Mouse (Mus musculus) MEL (cell line): ENCODE measurements around the gene Wdr44. TPM values are rescaled to one million over a fixed set of nuclear protein-coding genes. Genes with fewer than 3 reads are reported as not detected.

Experiments
- DNase-seq: peaks from one replicate; pipeline ENCODE4 v3.0.0; 2011; ENCODE audit warnings: low read depth, low spot score
- H3K27ac ChIP-seq: 2 replicates; pipeline ENCODE4 v1.5.1; 2012; ENCODE audit warnings: low read depth, mild to moderate bottlenecking, control low read depth, low read length, moderate library complexity; ENCODE audit not compliant: control insufficient read depth
- H3K27me3 ChIP-seq, 2 experiments: fragments of 150-350 bp in 1 of 2; sonication (generic) in 1 of 2; 2 replicates each; pipeline ENCODE4 v1.6.1; 2012; ENCODE audit warnings: low read length in 2 of 2, mild to moderate bottlenecking in 2 of 2, improper control_type of control experiment in 1 of 2, moderate library complexity in 1 of 2; ENCODE audit not compliant: insufficient read depth in 2 of 2, control insufficient read depth in 1 of 2
- H3K36me3 ChIP-seq, 2 experiments: 2 replicates each; pipeline ENCODE4 v1.6.1; 2012 to 2014; ENCODE audit warnings: low read length in 2 of 2, improper control_type of control experiment in 1 of 2, inconsistent platforms in 1 of 2, mild to moderate bottlenecking in 1 of 2; ENCODE audit not compliant: insufficient read depth in 2 of 2, control insufficient read depth in 1 of 2
- H3K4me1 ChIP-seq, 2 experiments: fragments of 150-350 bp in 1 of 2; sonication (generic) in 1 of 2; 2 replicates each; pipeline ENCODE4 v1.6.1; 2012; ENCODE audit warnings: low read length in 2 of 2, improper control_type of control experiment in 1 of 2, mild to moderate bottlenecking in 1 of 2; ENCODE audit not compliant: insufficient read depth in 2 of 2, control insufficient read depth in 1 of 2
- H3K4me3 ChIP-seq, 2 experiments: fragments of 150-350 bp in 1 of 2; sonication (generic) in 1 of 2; 2 replicates each; pipeline ENCODE4 v1.5.1; 2012; ENCODE audit warnings: low read depth in 2 of 2, low read length in 2 of 2, mild to moderate bottlenecking in 2 of 2, moderate library complexity in 2 of 2, control low read depth in 1 of 2, improper control_type of control experiment in 1 of 2; ENCODE audit not compliant: control insufficient read depth in 1 of 2, insufficient read depth in 1 of 2
- H3K79me2 ChIP-seq: 2 replicates; pipeline ENCODE4 v1.6.1; 2012; ENCODE audit warnings: mild to moderate bottlenecking, low read length, moderate library complexity; ENCODE audit not compliant: control insufficient read depth, poor library complexity, insufficient read depth
- H3K9ac ChIP-seq: 2 replicates; pipeline ENCODE4 v1.6.1; 2012; ENCODE audit warnings: low read depth, mild to moderate bottlenecking, control low read depth, low read length, moderate library complexity; ENCODE audit not compliant: control insufficient read depth, poor library complexity, severe bottlenecking
- H3K9me3 ChIP-seq: fragments of 150-350 bp; sonication (generic); replicated peaks from 2 replicates; pipeline ENCODE4 v1.6.1; 2012; ENCODE audit warnings: mild to moderate bottlenecking, low read length, improper control_type of control experiment, moderate library complexity; ENCODE audit not compliant: insufficient read depth
- BHLHE40 ChIP-seq: IDR thresholded peaks from 2 replicates; pipeline ENCODE4 v1.6.1; 2012; ENCODE audit warnings: low read depth, mild to moderate bottlenecking, inconsistent platforms, low read length, improper control_type of control experiment, borderline replicate concordance
- CTCF ChIP-seq, 3 experiments: IDR thresholded peaks in 2 of 3; conservative IDR thresholded peaks in 1 of 3; 2 replicates each; pipeline ENCODE4 v1.5.1; 2011 to 2012; ENCODE audit warnings: low read length in 3 of 3, low read depth in 2 of 3, mild to moderate bottlenecking in 2 of 3, improper control_type of control experiment in 1 of 3, inconsistent platforms in 1 of 3, mixed read lengths in 1 of 3, moderate library complexity in 1 of 3; ENCODE audit not compliant: control insufficient read depth in 1 of 3, insufficient read depth in 1 of 3, poor library complexity in 1 of 3, severe bottlenecking in 1 of 3
- ELF1 ChIP-seq: IDR thresholded peaks from 2 replicates; pipeline ENCODE4 v1.6.1; 2014; ENCODE audit warnings: low read depth, mild to moderate bottlenecking, inconsistent platforms, low read length, improper control_type of control experiment, moderate library complexity
- EP300 ChIP-seq, 2 experiments: IDR thresholded peaks; 2 replicates each; pipeline ENCODE4 v1.6.1; 2011; ENCODE audit warnings: improper control_type of control experiment in 2 of 2, low read length in 2 of 2, low read depth in 1 of 2, mild to moderate bottlenecking in 1 of 2
- HCFC1 ChIP-seq: IDR thresholded peaks from 2 replicates; pipeline ENCODE4 v1.6.1; 2012; ENCODE audit warnings: low read depth, mild to moderate bottlenecking, inconsistent platforms, low read length, improper control_type of control experiment, moderate library complexity
- MAZ ChIP-seq: IDR thresholded peaks from 2 replicates; pipeline ENCODE4 v1.6.1; 2012; ENCODE audit warnings: low read depth, mild to moderate bottlenecking, inconsistent platforms, low read length, improper control_type of control experiment
- MEF2A ChIP-seq: IDR thresholded peaks from 2 replicates; pipeline ENCODE4 v1.6.1; 2014; ENCODE audit warnings: low read depth, mild to moderate bottlenecking, inconsistent platforms, low read length, improper control_type of control experiment; ENCODE audit not compliant: poor library complexity, insufficient replicate concordance, severe bottlenecking; ENCODE audit errors: extremely low read depth
- MYB ChIP-seq: IDR thresholded peaks from 2 replicates; pipeline ENCODE4 v1.6.1; 2011; ENCODE audit warnings: mild to moderate bottlenecking, low read depth, low read length, improper control_type of control experiment
- MYC ChIP-seq: IDR thresholded peaks from 2 replicates; pipeline ENCODE4 v1.6.1; 2011; ENCODE audit warnings: low read depth, mild to moderate bottlenecking, low read length, improper control_type of control experiment, moderate library complexity
- NELFE ChIP-seq: IDR thresholded peaks from 2 replicates; pipeline ENCODE4 v1.6.1; 2011; ENCODE audit warnings: low read depth, low read length, improper control_type of control experiment
- POLR2AphosphoS2 ChIP-seq: IDR thresholded peaks from 2 replicates; pipeline ENCODE4 v1.6.1; 2011; ENCODE audit warnings: low read length, improper control_type of control experiment
- RCOR1 ChIP-seq: IDR thresholded peaks from 2 replicates; pipeline ENCODE4 v1.6.1; 2012; ENCODE audit warnings: low read depth, mild to moderate bottlenecking, inconsistent platforms, low read length, improper control_type of control experiment
- SIN3A ChIP-seq: IDR thresholded peaks from 2 replicates; pipeline ENCODE4 v1.6.1; 2012; ENCODE audit warnings: low read length, improper control_type of control experiment, inconsistent platforms
- TBP ChIP-seq: IDR thresholded peaks from 2 replicates; pipeline ENCODE4 v1.8.0; 2011; ENCODE audit warnings: low read depth, low read length, improper control_type of control experiment
- USF1 ChIP-seq: IDR thresholded peaks from 2 replicates; pipeline ENCODE4 v1.6.1; 2014; ENCODE audit warnings: low read depth, mild to moderate bottlenecking, inconsistent platforms, low read length, improper control_type of control experiment, moderate library complexity
- ZC3H11A ChIP-seq: IDR thresholded peaks from 2 replicates; pipeline ENCODE4 v1.6.1; 2012; ENCODE audit warnings: low read depth, mild to moderate bottlenecking, inconsistent platforms, low read length, improper control_type of control experiment
- ZKSCAN1 ChIP-seq: IDR thresholded peaks from 2 replicates; pipeline ENCODE4 v1.6.1; 2012; ENCODE audit warnings: low read depth, mild to moderate bottlenecking, inconsistent platforms, low read length, improper control_type of control experiment, moderate library complexity
- ZNF384 ChIP-seq: IDR thresholded peaks from 2 replicates; pipeline ENCODE4 v1.6.1; 2012; ENCODE audit warnings: low read depth, mild to moderate bottlenecking, inconsistent platforms, low read length, improper control_type of control experiment
- polyA plus RNA-seq, 2 experiments: library from polyadenylated mRNA; stranded (reverse) in 1 of 2; unstranded in 1 of 2; fragments of >175 nt in 1 of 2; fragments of >200 nt in 1 of 2; gene quantifications; 2 replicates each; pipeline versions ENCODE4 v1.2.1 to v1.2.4; 2012; ENCODE audit warnings: low replicate concordance in 2 of 2, low read depth in 1 of 2; ENCODE audit not compliant: insufficient read length in 2 of 2, insufficient read depth in 1 of 2, missing spikeins in 1 of 2
- total RNA-seq: library from RNA; depleted of rRNA; stranded (reverse); fragments of 300-350 nt; gene quantifications from 2 replicates; pipeline ENCODE4 v1.2.3, GENCODE M21; 2012

Gene Wdr44
- total and polyA plus RNA-seq, 3 experiments = 7.5 to 20.3 TPM; not detected in 1

- Histone ChIP-seq H3K27ac (no peak overlapping the region), H3K9ac (no peak overlapping the region), H3K79me2 (no peaks in the 10 kb centered on the region), H3K9me3 (no peaks in the 10 kb centered on the region), H3K4me3 (no peak overlapping the region), H3K4me1 (peaks cover 2 to 4% of the 10 kb centered on the region in 2 experiments; a peak in 1 of 4 replicates), H3K27me3 (no peaks in the 10 kb centered on the region), H3K36me3 (peaks cover 0 to 18% of the 10 kb centered on the region in 2 experiments; a peak in 2 of 4 replicates)
- TF ChIP-seq MAZ = no peak
- TF ChIP-seq MEF2A = no peak
- no peak for TF ChIP-seq HCFC1
- no peak for TF ChIP-seq BHLHE40
- no peak for TF ChIP-seq NELFE
- no peak for TF ChIP-seq USF1
- no peak for TF ChIP-seq SIN3A
- TF ChIP-seq TBP = no peak
- no peak for TF ChIP-seq ZKSCAN1
- no peak for TF ChIP-seq MYB
- TF ChIP-seq ZC3H11A = no peak
- no peak for DNase-seq
Observed at GRCm38 (mm10) chrX:23673193-23673592, 19.7 kb upstream of the Wdr44 start.

GRCm38 (mm10) chrX:23675450-23675849 lies 17.4 kb upstream of the Wdr44 start:
- Histone ChIP-seq H3K9ac (peak overlapping the region; percentile 29; the same call in 1 of the 2 replicates), H3K27me3 (no peaks in the 10 kb centered on the region), H3K9me3 (no peaks in the 10 kb centered on the region), H3K27ac (no peak overlapping the region), H3K79me2 (no peaks in the 10 kb centered on the region), H3K4me3 (no peak overlapping the region), H3K36me3 (peaks cover 0 to 18% of the 10 kb centered on the region in 2 experiments; a peak in 2 of 4 replicates), H3K4me1 (peaks cover 2 to 4% of the 10 kb centered on the region in 2 experiments; a peak in 1 of 4 replicates)
- peak; percentile 57; the same call in 1 of the 2 replicates for TF ChIP-seq ZNF384
- 0 out of 2 replicates have a peak, but pooled peaks have one; percentile 26 for TF ChIP-seq MYC
- TF ChIP-seq EP300 (IDR thresholded peaks at IDR 0.05; ENCODE audit: low read depth in 1 of 2, low read length in 2 of 2) = peak in 1 of 2 experiments; percentile 67; a peak in 2 of 4 replicates
- no peak for TF ChIP-seq POLR2AphosphoS2
- no peak for TF ChIP-seq CTCF (IDR thresholded peaks at IDR 0.05 in 2 of 3, conservative IDR thresholded peaks at IDR 0.05 in 1 of 3; ENCODE audit: control insufficient read depth in 1 of 3, insufficient read depth in 1 of 3, low read depth in 2 of 3, low read length in 3 of 3, poor library complexity in 1 of 3, severe bottlenecking in 1 of 3)
- TF ChIP-seq RCOR1 = peak; percentile 51; the same call in 1 of the 2 replicates
- TF ChIP-seq ELF1 = no peak
- DNase-seq = peak; percentile 74
